Mouse (Mus musculus): ENCODE results near the gene Kap. TPM values are rescaled to one million over a fixed set of nuclear protein-coding genes. Genes with fewer than 3 reads are reported as not detected.
"Not testable (repeated sequence)": the region's sequence is repeated elsewhere in the genome, so short reads cannot be mapped to it uniquely, and the experiment has no call there.

The Kap gene
- total RNA-seq (2021): not detected

DNA sequence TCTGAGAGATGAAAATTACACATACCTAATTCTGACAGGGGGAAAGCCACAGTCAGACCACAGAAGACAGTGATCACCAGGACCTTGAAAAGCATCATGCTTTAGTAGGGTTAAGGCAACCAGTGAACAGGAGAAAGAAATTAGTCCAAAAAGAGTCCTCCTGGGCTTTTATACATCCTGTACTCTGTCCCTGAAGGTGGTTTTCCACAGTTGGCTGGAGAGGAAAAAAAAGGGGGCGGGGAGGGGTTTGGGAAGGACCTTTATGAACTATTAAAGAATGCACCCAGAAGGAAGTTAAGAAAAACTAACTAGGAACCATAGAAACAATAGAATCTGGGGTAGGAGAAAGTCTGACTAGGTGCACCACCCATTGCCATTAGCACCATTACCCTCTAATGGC, at the start of gene Kap:
TSS of gene Kap (minus strand) at position 237 of the 400 bp plus-strand sequence.
- intact Hi-C loops (cut with DNase I): no loop called here
- no peak for DNase-seq

GRCm38 (mm10) chr6:133885871-133886415, 32.4 kb upstream of the Kap start:
- no peak for DNase-seq
- intact Hi-C loops (cut with DNase I): no loop called here

DNA sequence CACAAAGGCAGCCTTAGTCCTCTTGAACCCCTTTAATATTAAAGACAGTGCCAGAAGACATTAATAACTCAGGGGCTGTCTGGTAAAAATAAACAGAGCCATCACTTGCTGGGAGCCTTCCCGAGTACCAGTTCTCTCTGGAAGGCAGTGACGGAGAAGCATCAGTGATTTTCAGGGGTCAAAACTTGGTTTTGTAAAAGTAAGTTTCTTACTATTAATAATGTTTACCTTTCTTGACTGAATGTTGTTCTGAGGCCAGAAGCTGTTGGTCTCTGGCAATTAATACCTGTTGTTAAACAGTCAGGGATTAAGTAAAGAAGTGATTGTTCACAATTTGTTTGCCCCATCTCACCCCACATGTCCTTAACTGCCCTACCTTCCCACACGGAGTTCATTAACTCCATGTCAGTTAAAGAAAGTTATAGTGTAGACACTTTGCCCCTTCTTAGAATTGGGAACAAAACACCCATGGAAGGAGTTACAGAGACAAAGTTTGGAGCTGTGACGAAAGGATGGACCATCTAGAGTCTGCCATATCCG, 30.0 kb upstream of the Kap start:
- DNase-seq: no peak
- intact Hi-C loops (cut with DNase I): no loop called here

DNA sequence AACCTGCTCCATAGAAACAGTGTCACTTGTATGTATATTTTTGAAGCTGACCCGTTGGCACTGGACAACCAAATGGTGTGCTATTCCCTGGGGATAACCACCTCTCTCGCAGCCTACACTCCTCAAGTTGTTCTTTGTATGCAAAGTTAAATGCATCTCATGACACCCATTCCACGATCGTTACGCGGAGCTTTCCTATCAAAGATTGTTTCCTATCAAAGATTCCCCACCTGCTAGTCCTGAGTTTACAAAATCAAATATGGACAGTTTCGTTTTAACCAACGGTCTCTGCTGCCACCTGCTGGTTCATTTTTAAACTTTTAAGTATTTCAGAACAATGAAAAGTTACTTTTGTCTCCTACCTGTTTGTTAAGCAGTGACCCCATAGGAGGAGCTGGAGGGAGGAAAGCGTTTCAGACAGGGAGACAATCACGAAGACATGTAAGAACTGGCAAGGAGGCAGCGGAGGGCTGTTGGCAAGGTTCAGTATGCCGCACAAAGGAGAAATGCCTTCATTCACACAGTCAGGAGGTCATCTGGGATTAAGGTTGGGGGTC, 22.4 kb upstream of the Kap start:
- DNase-seq: peak; percentile 25 to 45
- intact Hi-C loops (cut with DNase I): loop anchor here (2.0 kb wide), 1 partner anchor 169 kb away; no protein-coding TSS in a partner anchor

GRCm38 (mm10) chr6:133872667-133873066, 19.1 kb upstream of the Kap start:
- DNase-seq: no peak
- intact Hi-C loops (cut with DNase I): no loop called here

DNA sequence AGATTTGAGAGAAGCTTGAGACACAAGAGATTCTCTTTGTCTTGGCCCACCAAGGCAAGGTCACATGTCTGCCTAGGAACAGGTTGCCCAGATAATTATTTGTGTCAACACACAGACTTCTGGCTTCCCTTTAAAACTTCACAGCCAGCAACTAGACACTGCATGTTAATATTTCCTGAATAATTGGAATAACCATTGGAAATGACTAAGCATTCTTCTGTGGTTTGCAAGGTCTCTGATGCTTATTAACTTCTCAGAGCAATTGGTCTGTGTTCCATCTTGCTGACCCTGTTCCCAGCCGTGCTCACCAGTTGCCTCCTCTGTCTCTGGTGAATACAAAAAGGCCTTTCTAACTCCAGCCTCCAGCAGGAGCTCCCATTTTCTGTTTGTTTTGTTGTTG, 17.6 kb upstream of the Kap start:
- no peak for DNase-seq
- intact Hi-C loops (cut with DNase I): no loop called here

- DNase-seq: no peak
- intact Hi-C loops (cut with DNase I): no loop called here
Observed at GRCm38 (mm10) chr6:133868381-133868780, 14.8 kb upstream of the Kap start.

DNA sequence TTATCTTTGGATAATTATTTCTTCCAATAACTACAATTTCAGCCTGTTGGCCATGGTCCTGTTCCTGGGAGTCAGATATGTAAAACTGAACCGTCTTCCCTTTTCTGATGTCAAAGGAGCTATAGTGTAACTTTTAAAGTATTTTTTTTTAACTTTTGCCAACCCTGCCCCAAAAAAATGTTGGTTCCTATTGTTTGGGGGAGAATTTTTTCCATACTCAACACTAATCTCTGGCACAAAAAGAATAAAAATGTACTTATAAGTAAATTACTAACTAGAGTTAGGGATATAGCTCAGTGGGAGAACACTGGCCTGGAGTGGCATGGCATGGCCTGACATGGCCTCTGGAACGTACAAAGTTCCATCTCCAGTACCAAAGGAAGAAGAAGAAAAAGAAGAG, 2.3 kb upstream of the Kap start:
- intact Hi-C loops (cut with DNase I): no loop called here
- DNase-seq: no peak

GRCm38 (mm10) chr6:133849359-133849758, 4.2 kb downstream of the Kap start:
- no peak for DNase-seq
- intact Hi-C loops (cut with DNase I): no loop called here

GRCm38 (mm10) chr6:133848861-133849260, 4.7 kb downstream of the Kap start:
- DNase-seq; intact Hi-C loops (cut with DNase I): not testable (repeated sequence)

GRCm38 (mm10) chr6:133838296-133838995, 15.1 kb downstream of the Kap start:
- DNase-seq; intact Hi-C loops (cut with DNase I): not testable (repeated sequence)

DNA sequence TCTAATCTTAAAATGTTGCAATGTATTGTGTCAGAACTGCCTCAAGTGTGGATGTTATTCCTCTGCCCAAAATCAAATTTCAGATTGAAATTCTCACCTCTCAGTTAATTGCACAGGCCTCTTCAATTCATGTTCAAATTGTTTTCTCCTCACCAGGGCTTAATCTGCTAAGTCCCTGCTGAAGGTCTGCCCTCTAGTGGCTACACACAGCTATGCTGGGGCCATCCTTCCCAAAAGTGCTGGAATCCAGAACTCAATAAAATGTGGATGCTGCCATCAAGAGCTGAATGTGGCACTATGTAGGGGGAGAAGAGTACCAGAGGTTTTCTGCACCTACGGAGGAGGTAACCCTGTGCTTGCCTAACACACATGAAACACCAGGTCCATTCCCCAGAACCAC, 41.2 kb downstream of the Kap start:
- intact Hi-C loops (cut with DNase I): no loop called here
- DNase-seq: no peak

Other genes with a start within 250 kb of the Kap start
- 10 to 100 TPM; 11.5 to 15.0 TPM for gene Etv6, start 181.9 kb upstream of the Kap start, total RNA-seq (2021)